Mouse (Mus musculus): ENCODE results near the gene Gemin5. TPM values are rescaled to one million over a fixed set of nuclear protein-coding genes. Genes with fewer than 3 reads are reported as not detected.

The Gemin5 gene
- polyA plus RNA-seq, 1 experiment from 2014 or later = 13.9 TPM

GRCm38 (mm10) chr11:58165072-58165471 is 3.3 kb downstream of the Gemin5 start:
- no peak for ATAC-seq
- Histone ChIP-seq H3K9ac (no peak overlapping the region), H3K27me3 (no peaks in the 10 kb centered on the region), H3K4me2 (no peak overlapping the region), H3K4me1 (peaks cover 8% of the 10 kb centered on the region), H3K4me3 (no peak overlapping the region), H3K9me3 (replicated peaks) (peaks cover 5% of the 10 kb centered on the region; the same call in 1 of the 2 replicates), H3K36me3 (ENCODE audit: poor library complexity, severe bottlenecking) (peaks cover 60% of the 10 kb centered on the region), H3K27ac (no peak overlapping the region)
- 96% methylated on average over 2 of the region's 2 CpGs for WGBS

- WGBS = 84% methylated on average over 3 of the region's 3 CpGs
- ATAC-seq = no peak
- H3K9ac ChIP-seq = no peak overlapping the region
- no peaks in the 10 kb centered on the region for H3K4me1 ChIP-seq
- H3K27me3 ChIP-seq = no peaks in the 10 kb centered on the region
- H3K9me3 ChIP-seq (replicated peaks) = no peaks in the 10 kb centered on the region
- H3K36me3 ChIP-seq (ENCODE audit: poor library complexity, severe bottlenecking) = peaks cover 85% of the 10 kb centered on the region
- H3K4me3 ChIP-seq = no peak overlapping the region
- H3K27ac ChIP-seq = no peak overlapping the region
- no peak overlapping the region for H3K4me2 ChIP-seq
These were observed 11.5 kb downstream of the Gemin5 start for GRCm38 (mm10) chr11:58156871-58157270.

GRCm38 (mm10) chr11:58155458-58155857 is 12.9 kb downstream of the Gemin5 start:
- H3K4me2 ChIP-seq = no peak overlapping the region
- no peak overlapping the region for H3K9ac ChIP-seq
- H3K4me3 ChIP-seq = no peak overlapping the region
- H3K27me3 ChIP-seq = no peaks in the 10 kb centered on the region
- H3K4me1 ChIP-seq = no peaks in the 10 kb centered on the region
- no peaks in the 10 kb centered on the region for H3K9me3 ChIP-seq (replicated peaks)
- no peak overlapping the region for H3K27ac ChIP-seq
- no peak for ATAC-seq
- peaks cover 85% of the 10 kb centered on the region for H3K36me3 ChIP-seq (ENCODE audit: poor library complexity, severe bottlenecking)
- WGBS = 92% methylated on average over 9 of the region's 9 CpGs

- no peaks in the 10 kb centered on the region for H3K9me3 ChIP-seq (replicated peaks)
- no peak overlapping the region for H3K4me2 ChIP-seq
- no peak overlapping the region for H3K27ac ChIP-seq
- H3K4me3 ChIP-seq = no peak overlapping the region
- no peak for ATAC-seq
- H3K27me3 ChIP-seq = no peaks in the 10 kb centered on the region
- H3K36me3 ChIP-seq (ENCODE audit: poor library complexity, severe bottlenecking) = peaks cover 84% of the 10 kb centered on the region
- H3K4me1 ChIP-seq = no peaks in the 10 kb centered on the region
- 72% methylated on average over 5 of the region's 5 CpGs for WGBS
- no peak overlapping the region for H3K9ac ChIP-seq
These were observed 22.1 kb downstream of the Gemin5 start for GRCm38 (mm10) chr11:58146241-58146640.

GRCm38 (mm10) chr11:58143704-58144426 is 24.5 kb downstream of the Gemin5 start:
- Histone ChIP-seq H3K27me3 (no peaks in the 10 kb centered on the region), H3K4me1 (no peaks in the 10 kb centered on the region), H3K27ac (no peak overlapping the region), H3K36me3 (ENCODE audit: poor library complexity, severe bottlenecking) (peaks cover 86% of the 10 kb centered on the region), H3K9ac (no peak overlapping the region), H3K4me2 (no peak overlapping the region), H3K9me3 (replicated peaks) (no peaks in the 10 kb centered on the region), H3K4me3 (no peak overlapping the region)
- WGBS = 88% methylated on average over 9 of the region's 9 CpGs
- no peak for ATAC-seq

- H3K9me3 ChIP-seq (replicated peaks) = no peaks in the 10 kb centered on the region
- H3K4me1 ChIP-seq = no peaks in the 10 kb centered on the region
- WGBS = 90% methylated on average over 3 of the region's 3 CpGs
- ATAC-seq = no peak
- no peak overlapping the region for H3K4me3 ChIP-seq
- H3K27ac ChIP-seq = no peak overlapping the region
- H3K27me3 ChIP-seq = no peaks in the 10 kb centered on the region
- H3K4me2 ChIP-seq = no peak overlapping the region
- peaks cover 86% of the 10 kb centered on the region for H3K36me3 ChIP-seq (ENCODE audit: poor library complexity, severe bottlenecking)
- no peak overlapping the region for H3K9ac ChIP-seq
These were observed 28.9 kb downstream of the Gemin5 start for GRCm38 (mm10) chr11:58139466-58139865.

GRCm38 (mm10) chr11:58138821-58139220 is 29.5 kb downstream of the Gemin5 start:
- H3K27me3 ChIP-seq = no peaks in the 10 kb centered on the region
- H3K4me1 ChIP-seq = no peaks in the 10 kb centered on the region
- no peak overlapping the region for H3K4me2 ChIP-seq
- H3K27ac ChIP-seq = no peak overlapping the region
- no peak overlapping the region for H3K9ac ChIP-seq
- H3K36me3 ChIP-seq (ENCODE audit: poor library complexity, severe bottlenecking) = peaks cover 86% of the 10 kb centered on the region
- no peaks in the 10 kb centered on the region for H3K9me3 ChIP-seq (replicated peaks)
- no peak overlapping the region for H3K4me3 ChIP-seq
- 90% methylated on average over 11 of the region's 11 CpGs for WGBS
- ATAC-seq = no peak

- H3K27me3 ChIP-seq = no peaks in the 10 kb centered on the region
These were observed 31.7 kb downstream of the Gemin5 start for GRCm38 (mm10) chr11:58136677-58137076.

GRCm38 (mm10) chr11:58135296-58135695 is 33.0 kb downstream of the Gemin5 start:
- H3K27me3 ChIP-seq = no peaks in the 10 kb centered on the region
- H3K4me2 ChIP-seq = no peak overlapping the region
- H3K27ac ChIP-seq = no peak overlapping the region
- H3K36me3 ChIP-seq (ENCODE audit: poor library complexity, severe bottlenecking) = peaks cover 95% of the 10 kb centered on the region
- no peak for ATAC-seq
- no peaks in the 10 kb centered on the region for H3K4me1 ChIP-seq
- no peak overlapping the region for H3K4me3 ChIP-seq
- H3K9ac ChIP-seq = no peak overlapping the region
- H3K9me3 ChIP-seq (replicated peaks) = no peaks in the 10 kb centered on the region

More at GRCm38 (mm10) chr11:58136677-58137076, 31.7 kb downstream of the Gemin5 start:
- no peak for ATAC-seq
- no peak overlapping the region for H3K27ac ChIP-seq
- H3K4me3 ChIP-seq = no peak overlapping the region
- 89% methylated on average over 6 of the region's 6 CpGs for WGBS
- no peaks in the 10 kb centered on the region for H3K9me3 ChIP-seq (replicated peaks)
- H3K36me3 ChIP-seq (ENCODE audit: poor library complexity, severe bottlenecking) = peaks cover 96% of the 10 kb centered on the region
- H3K4me1 ChIP-seq = no peaks in the 10 kb centered on the region
- no peak overlapping the region for H3K4me2 ChIP-seq
- H3K9ac ChIP-seq = no peak overlapping the region

GRCm38 (mm10) chr11:58134869-58135268 is 33.5 kb downstream of the Gemin5 start:
- no peak overlapping the region for H3K9ac ChIP-seq
- H3K4me3 ChIP-seq = no peak overlapping the region
- no peaks in the 10 kb centered on the region for H3K9me3 ChIP-seq (replicated peaks)
- H3K27ac ChIP-seq = no peak overlapping the region
- peaks cover 95% of the 10 kb centered on the region for H3K36me3 ChIP-seq (ENCODE audit: poor library complexity, severe bottlenecking)
- no peaks in the 10 kb centered on the region for H3K27me3 ChIP-seq
- H3K4me1 ChIP-seq = no peaks in the 10 kb centered on the region
- no peak for ATAC-seq
- H3K4me2 ChIP-seq = no peak overlapping the region

- WGBS = 98% methylated on average over 3 of the region's 3 CpGs
- Histone ChIP-seq H3K4me2 (no peak overlapping the region), H3K4me3 (no peak overlapping the region), H3K36me3 (ENCODE audit: poor library complexity, severe bottlenecking) (peaks cover 95% of the 10 kb centered on the region), H3K27me3 (no peaks in the 10 kb centered on the region), H3K9ac (no peak overlapping the region), H3K27ac (no peak overlapping the region), H3K9me3 (replicated peaks) (no peaks in the 10 kb centered on the region), H3K4me1 (no peaks in the 10 kb centered on the region)
- no peak for ATAC-seq
These were observed 36.3 kb downstream of the Gemin5 start for GRCm38 (mm10) chr11:58132026-58132425.

- no peak overlapping the region for H3K4me2 ChIP-seq
- no peak for ATAC-seq
- no peaks in the 10 kb centered on the region for H3K27me3 ChIP-seq
- no peaks in the 10 kb centered on the region for H3K9me3 ChIP-seq (replicated peaks)
- H3K4me3 ChIP-seq = no peak overlapping the region
- H3K27ac ChIP-seq = no peak overlapping the region
- H3K4me1 ChIP-seq = no peaks in the 10 kb centered on the region
- no peak overlapping the region for H3K9ac ChIP-seq
- WGBS = 86% methylated on average over 6 of the region's 6 CpGs
- peaks cover 93% of the 10 kb centered on the region for H3K36me3 ChIP-seq (ENCODE audit: poor library complexity, severe bottlenecking)
These were observed 39.0 kb downstream of the Gemin5 start for GRCm38 (mm10) chr11:58129302-58129843.

- Histone ChIP-seq H3K36me3 (ENCODE audit: poor library complexity, severe bottlenecking) (peaks cover 96% of the 10 kb centered on the region), H3K4me2 (no peak overlapping the region), H3K27ac (no peak overlapping the region), H3K27me3 (no peaks in the 10 kb centered on the region), H3K9me3 (replicated peaks) (no peaks in the 10 kb centered on the region), H3K9ac (no peak overlapping the region), H3K4me1 (no peaks in the 10 kb centered on the region), H3K4me3 (no peak overlapping the region)
- no peak for ATAC-seq
- 90% methylated on average over 2 of the region's 2 CpGs for WGBS
These were observed 40.8 kb downstream of the Gemin5 start for GRCm38 (mm10) chr11:58127544-58127943.

Data from forebrain, embryonic 13.5 days (tissue).